Mouse (Mus musculus) hematopoietic multipotent progenitor cell, adult 10-12 weeks (in vitro differentiated cells): Measurements from ENCODE around the gene Aif1. TPM values are rescaled to one million over a fixed set of nuclear protein-coding genes. Genes with fewer than 3 reads are reported as not detected.

Source experiments
- polyA plus RNA-seq: library from polyadenylated mRNA; stranded (reverse); fragments of >175 nt; gene quantifications from 2 replicates; pipeline ENCODE4 v1.2.3, GENCODE M21; 2012; ENCODE audit warnings: low replicate concordance

Aif1 gene
- 7.8 and 19.1 TPM in 2 replicates for polyA plus RNA-seq

DNA sequence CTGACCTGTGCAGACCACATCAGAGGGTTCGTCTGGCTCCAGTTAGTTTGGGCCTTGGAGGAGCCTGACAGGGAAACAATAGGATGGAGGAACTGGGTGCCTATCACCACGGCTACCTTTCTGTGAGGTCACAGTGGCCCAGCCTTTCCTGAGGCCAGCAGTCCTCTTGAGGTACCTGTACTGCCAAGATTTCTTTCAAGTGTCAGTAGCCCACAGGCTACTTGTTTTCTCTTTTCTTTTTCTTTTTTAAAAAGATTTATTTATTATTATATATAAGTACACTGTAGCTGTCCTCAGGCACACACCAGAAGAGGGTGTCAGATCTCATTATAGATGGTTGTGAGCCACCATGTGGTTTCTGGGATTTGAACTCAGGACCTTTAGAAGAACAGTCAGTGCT, at the start of gene Aif1:
TSS of gene Aif1 (minus strand) at position 101 of the 400 bp plus-strand sequence.

DNA sequence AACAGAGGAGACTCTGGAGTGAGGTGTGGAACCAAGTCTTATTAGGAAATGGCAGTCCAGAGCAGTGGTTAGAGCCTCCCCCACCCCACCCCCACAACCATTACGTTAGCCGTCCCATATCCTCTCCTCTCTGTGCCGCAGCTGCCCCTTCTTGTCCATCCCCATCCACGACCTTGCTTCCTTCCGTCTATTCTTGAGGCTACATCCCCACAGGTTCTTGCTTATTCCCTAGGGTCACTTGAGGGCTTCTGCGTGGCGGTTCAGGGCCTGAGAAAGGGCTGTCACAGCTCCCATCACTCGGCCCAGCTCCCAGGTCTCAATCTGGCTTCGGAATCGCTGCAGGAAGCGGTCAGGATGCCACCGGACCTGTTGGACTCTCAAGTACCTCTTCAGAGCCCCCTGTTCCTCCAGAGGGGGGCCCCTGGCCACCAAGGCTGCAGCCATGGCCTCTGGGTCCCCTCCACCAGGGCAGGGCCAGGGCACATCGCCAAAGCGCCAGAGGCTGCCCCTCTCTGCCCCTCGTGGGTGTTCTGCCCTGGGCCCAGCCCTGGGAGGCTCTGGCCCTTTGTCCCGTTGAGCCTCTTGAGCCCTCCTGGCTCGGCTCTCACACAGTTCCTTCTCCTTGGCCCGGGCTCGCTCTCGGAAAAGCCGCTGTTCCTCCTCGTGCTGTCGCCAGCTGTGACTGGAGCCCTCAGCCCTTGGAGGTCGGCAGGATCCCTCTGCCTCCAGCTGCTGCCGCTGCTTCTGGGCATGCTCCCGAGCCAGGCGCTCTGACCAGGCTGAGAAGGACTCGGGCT, 44.5 kb upstream of the Aif1 start, which contains the start of gene Gm16181:
TSS of gene Gm16181 (plus strand) at position 679 of the 797 bp plus-strand sequence.

DNA sequence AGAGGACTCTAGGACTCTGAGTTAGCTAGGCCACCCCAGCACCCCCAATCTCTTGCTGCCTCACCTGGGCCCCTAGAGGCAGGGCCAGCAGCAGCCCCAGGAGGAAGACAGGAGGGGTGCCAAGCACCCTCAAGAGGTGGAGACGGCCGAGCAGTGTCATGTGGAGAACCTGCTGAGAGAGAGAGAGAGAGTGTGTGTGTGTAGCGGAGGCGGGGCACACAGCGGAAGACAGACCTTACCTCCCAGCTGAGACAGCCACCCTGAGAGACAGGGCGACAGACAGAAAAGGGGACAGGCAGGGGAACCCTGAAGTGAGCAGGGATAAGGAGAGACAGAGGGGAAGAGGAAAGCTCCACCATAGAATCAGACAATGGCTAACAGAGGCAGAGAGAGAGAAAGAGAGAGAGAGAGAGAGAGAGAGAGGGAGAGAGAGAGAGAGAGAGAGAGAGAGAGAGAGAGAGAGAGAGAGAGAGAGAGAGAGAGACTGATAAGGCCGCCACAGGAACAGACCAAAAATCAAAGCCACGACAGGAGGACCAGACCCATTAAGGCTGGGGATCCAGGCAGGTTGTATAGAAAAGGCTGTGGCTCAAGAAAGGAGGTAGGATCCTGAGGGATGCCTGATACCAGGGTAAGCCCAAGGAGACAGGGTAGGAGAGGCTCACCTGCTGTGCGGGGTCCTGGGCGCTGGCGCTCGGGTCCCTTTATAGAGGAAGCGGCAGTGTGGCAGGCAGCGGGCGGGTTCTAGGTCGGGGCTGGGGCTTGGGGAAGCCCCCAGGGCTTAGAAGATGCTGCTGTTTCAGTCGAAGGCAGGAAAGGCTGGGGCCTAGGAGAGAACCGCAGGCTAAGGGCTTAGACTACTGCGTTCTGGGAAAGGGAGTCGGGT, 28.9 kb upstream of the Aif1 start, which contains the start of gene Lta:
TSS of gene Lta (minus strand) at position 858 of the 886 bp plus-strand sequence.

GRCm38 (mm10) chr17:35201787-35202186, 25.9 kb upstream of the Aif1 start, which contains the start of gene Tnf:
TSS of gene Tnf (minus strand) at chr17:35202007.

GRCm38 (mm10) chr17:35193881-35194843, 18.3 kb upstream of the Aif1 start, which contains the start of gene Ltb:
TSS of gene Ltb (plus strand) at chr17:35194439.

DNA sequence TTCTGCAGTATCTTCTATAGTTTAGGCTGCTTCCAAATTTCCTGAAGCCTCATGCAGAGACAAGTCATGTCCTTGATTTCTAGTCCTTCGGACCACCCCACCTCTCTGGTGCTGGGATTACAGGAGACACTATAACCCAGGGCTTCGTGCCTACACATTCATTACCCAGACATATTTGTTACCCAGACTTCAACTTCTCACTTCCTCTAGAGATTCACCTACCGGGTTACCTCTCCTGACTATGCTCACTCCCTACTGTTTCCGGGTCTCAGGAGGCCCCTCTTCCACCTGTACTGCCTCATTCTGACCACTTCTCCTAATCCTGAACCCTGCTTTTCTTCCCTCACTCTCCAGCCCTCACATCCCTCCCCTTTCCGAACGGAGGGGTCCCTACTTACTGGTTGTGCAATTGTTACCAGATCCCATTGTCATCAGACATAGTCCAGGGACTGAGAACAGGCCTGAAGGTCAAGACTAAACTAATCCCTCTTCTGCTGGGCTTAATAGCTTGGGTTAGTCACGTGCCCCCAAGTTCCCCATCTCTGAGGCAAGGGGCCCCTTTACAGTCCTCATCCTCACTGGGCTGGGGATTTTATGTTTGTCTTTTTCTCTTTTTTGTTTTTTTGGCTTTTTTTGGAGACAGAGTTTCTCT, 12.2 kb upstream of the Aif1 start, which contains the start of gene Lst1:
TSS of gene Lst1 (minus strand) at position 481 of the 652 bp plus-strand sequence.

DNA sequence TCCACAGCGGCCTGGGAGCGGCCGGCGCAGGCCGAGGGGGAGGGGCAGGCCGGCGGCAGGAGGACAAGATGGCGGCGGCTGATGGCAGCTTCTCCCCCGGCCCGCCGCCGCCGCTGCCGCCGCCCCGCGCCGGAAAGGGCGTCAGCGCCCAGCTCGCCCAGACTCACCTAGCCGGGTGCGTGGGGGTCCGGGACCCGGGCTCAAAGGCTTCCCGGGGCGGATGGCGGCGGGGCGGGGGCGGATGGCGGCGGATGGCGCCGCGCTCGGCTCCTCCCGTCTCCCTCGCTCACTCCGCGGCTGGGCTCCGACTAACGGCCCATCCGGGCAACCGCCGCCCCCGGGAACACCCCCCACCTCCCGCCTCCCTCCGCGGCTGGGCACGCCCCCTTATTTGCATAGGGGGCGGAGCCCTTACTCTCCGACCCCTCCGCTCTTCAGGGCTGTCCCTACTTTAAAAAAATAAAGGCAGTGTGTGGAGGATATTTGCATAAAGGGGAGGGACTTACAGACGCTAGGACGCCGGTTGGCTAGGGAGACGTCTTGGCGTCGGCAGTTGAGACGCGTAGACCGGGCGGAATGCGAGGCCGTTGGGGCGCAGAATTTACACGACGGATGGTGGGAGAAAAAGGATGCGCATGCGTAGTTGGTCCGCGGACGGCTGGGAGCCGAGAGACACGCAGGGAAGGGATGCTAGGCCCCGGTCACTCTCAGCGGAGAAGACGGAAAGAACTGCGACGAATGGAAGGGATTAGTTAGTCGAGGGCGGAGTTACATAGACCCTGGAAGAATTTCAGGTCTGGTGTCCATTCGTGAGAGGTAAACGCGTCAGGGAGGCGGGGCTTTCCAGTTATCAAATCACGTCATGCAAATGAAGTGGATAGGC, 11.1 kb downstream of the Aif1 start, which contains the start of gene Prrc2a:
TSS of gene Prrc2a (minus strand) at position 330 of the 883 bp plus-strand sequence.

GRCm38 (mm10) chr17:35134801-35135590, 40.9 kb downstream of the Aif1 start, which contains the start of gene Bag6:
TSS of gene Bag6 (plus strand) at chr17:35135178.

GRCm38 (mm10) chr17:35131500-35132173, 44.2 kb downstream of the Aif1 start, which contains the start of gene Apom:
TSS of gene Apom (minus strand) at chr17:35132050.

GRCm38 (mm10) chr17:35126206-35126611, 49.7 kb downstream of the Aif1 start, which contains the start of gene D17H6S53E:
TSS of gene D17H6S53E (plus strand) at chr17:35126373.

GRCm38 (mm10) chr17:35121871-35122303, 54.0 kb downstream of the Aif1 start, which contains the start of gene Csnk2b:
TSS of gene Csnk2b (minus strand) at chr17:35122053.

GRCm38 (mm10) chr17:35121143-35121799, 54.6 kb downstream of the Aif1 start, which contains the start of gene Gpank1:
TSS of gene Gpank1 (plus strand) at chr17:35121455.

Other genes with a start within 250 kb of the Aif1 start
- 46.6 and 61.8 TPM in 2 replicates for gene Neu1, start 244.8 kb downstream of the Aif1 start, polyA plus RNA-seq
- gene Hspa1b, start 216.8 kb downstream of the Aif1 start, polyA plus RNA-seq, result 3.0 and 6.4 TPM in 2 replicates
- not detected in 2 replicates for gene Gm20481, start 206.2 kb downstream of the Aif1 start, polyA plus RNA-seq
- gene Hspa1a, start 203.9 kb downstream of the Aif1 start, polyA plus RNA-seq, result 0.68 and 2.2 TPM in 2 replicates
- gene Hspa1l, start 203.4 kb downstream of the Aif1 start, polyA plus RNA-seq, result not detected in 2 replicates
- 51.7 and 75.3 TPM in 2 replicates for gene Lsm2, start 194.2 kb downstream of the Aif1 start, polyA plus RNA-seq
- 768 and 1,214 TPM in 2 replicates for gene Vars, start 175.1 kb downstream of the Aif1 start, polyA plus RNA-seq
- gene Vwa7, start 159.5 kb downstream of the Aif1 start, polyA plus RNA-seq, result 0.51 and 1.3 TPM in 2 replicates
- gene Sapcd1, start 148.1 kb downstream of the Aif1 start, polyA plus RNA-seq, result 93.8 and 249 TPM in 2 replicates
- gene Msh5, start 129.3 kb downstream of the Aif1 start, polyA plus RNA-seq, result 54.6 and 127 TPM in 2 replicates
- 161 and 172 TPM in 2 replicates for gene Clic1, start 126.1 kb downstream of the Aif1 start, polyA plus RNA-seq
- gene Ddah2, start 117.0 kb downstream of the Aif1 start, polyA plus RNA-seq, result 6.4 and 6.5 TPM in 2 replicates
- 0.17 TPM in 1 of 2 replicates, not detected in the other for gene Ly6g6c, start 110.7 kb downstream of the Aif1 start, polyA plus RNA-seq
- 0.16 and 0.42 TPM in 2 replicates for gene Mpig6b, start 109.9 kb downstream of the Aif1 start, polyA plus RNA-seq
- gene Ly6g6e, start 99.2 kb downstream of the Aif1 start, polyA plus RNA-seq, result not detected in 2 replicates
- gene Ly6g6d, start 98.0 kb downstream of the Aif1 start, polyA plus RNA-seq, result not detected in 2 replicates
- gene Ly6g6f, start 90.5 kb downstream of the Aif1 start, polyA plus RNA-seq, result not detected in 2 replicates
- gene Abhd16a, start 86.8 kb downstream of the Aif1 start, polyA plus RNA-seq, result 115 and 170 TPM in 2 replicates
- gene Ly6g5c, start 67.8 kb downstream of the Aif1 start, polyA plus RNA-seq, result not detected in 2 replicates
- 0.24 and 0.66 TPM in 2 replicates for gene Ly6g5b, start 60.6 kb downstream of the Aif1 start, polyA plus RNA-seq
- gene Gpank1, start 54.6 kb downstream of the Aif1 start, polyA plus RNA-seq, result 76.2 and 161 TPM in 2 replicates
- 50.0 and 73.9 TPM in 2 replicates for gene Csnk2b, start 54.0 kb downstream of the Aif1 start, polyA plus RNA-seq
- gene D17H6S53E, start 49.7 kb downstream of the Aif1 start, polyA plus RNA-seq, result 21.2 and 21.9 TPM in 2 replicates
- 0.18 and 0.28 TPM in 2 replicates for gene Apom, start 44.0 kb downstream of the Aif1 start, polyA plus RNA-seq
- 414 and 841 TPM in 2 replicates for gene Bag6, start 40.9 kb downstream of the Aif1 start, polyA plus RNA-seq
- gene Prrc2a, start 11.2 kb downstream of the Aif1 start, polyA plus RNA-seq, result 1,121 and 1,280 TPM in 2 replicates
- 28.4 and 125 TPM in 2 replicates for gene Lst1, start 12.4 kb upstream of the Aif1 start, polyA plus RNA-seq
- 883 and 1,534 TPM in 2 replicates for gene Ltb, start 18.4 kb upstream of the Aif1 start, polyA plus RNA-seq
- gene Tnf, start 25.9 kb upstream of the Aif1 start, polyA plus RNA-seq, result 8.2 and 10.3 TPM in 2 replicates
- 20.2 and 29.6 TPM in 2 replicates for gene Lta, start 29.3 kb upstream of the Aif1 start, polyA plus RNA-seq
- gene Gm16181, start 44.8 kb upstream of the Aif1 start, polyA plus RNA-seq, result not detected in 2 replicates
- 2.8 and 6.8 TPM in 2 replicates for gene Atp6v1g2, start 57.6 kb upstream of the Aif1 start, polyA plus RNA-seq
- 35.2 and 66.9 TPM in 2 replicates for gene Nfkbil1, start 59.7 kb upstream of the Aif1 start, polyA plus RNA-seq
- gene Ddx39b, start 65.7 kb upstream of the Aif1 start, polyA plus RNA-seq, result 174 and 194 TPM in 2 replicates
- gene H2-D1, start 86.7 kb upstream of the Aif1 start, polyA plus RNA-seq, result 496 and 1,202 TPM in 2 replicates
- 21.1 and 21.9 TPM in 2 replicates for gene H2-Q1, start 144.3 kb upstream of the Aif1 start, polyA plus RNA-seq
- gene H2-Q2, start 166.2 kb upstream of the Aif1 start, polyA plus RNA-seq, result 3.7 and 12.2 TPM in 2 replicates
- 331 and 730 TPM in 2 replicates for gene H2-Q4, start 203.5 kb upstream of the Aif1 start, polyA plus RNA-seq
- 245 and 559 TPM in 2 replicates for gene H2-Q6, start 248.8 kb upstream of the Aif1 start, polyA plus RNA-seq